Mouse (Mus musculus) left cerebral cortex, adult 9 months (tissue): ENCODE results near the gene Sap30bp.
A peak's percentile ranks its signal among the peaks of the same experiment; 100 is the strongest.

Experiments used
- DNase-seq, 2 experiments: peaks; one replicate each; pipeline ENCODE4 v3.0.0; 2022; ENCODE audit warnings: low spot score in 2 of 2

The Sap30bp gene

GRCm38 (mm10) chr11:115904956-115905790 is 27.9 kb upstream of the Sap30bp start:
- DNase-seq: peak in 1 of 2 experiments; percentile 23

DNA sequence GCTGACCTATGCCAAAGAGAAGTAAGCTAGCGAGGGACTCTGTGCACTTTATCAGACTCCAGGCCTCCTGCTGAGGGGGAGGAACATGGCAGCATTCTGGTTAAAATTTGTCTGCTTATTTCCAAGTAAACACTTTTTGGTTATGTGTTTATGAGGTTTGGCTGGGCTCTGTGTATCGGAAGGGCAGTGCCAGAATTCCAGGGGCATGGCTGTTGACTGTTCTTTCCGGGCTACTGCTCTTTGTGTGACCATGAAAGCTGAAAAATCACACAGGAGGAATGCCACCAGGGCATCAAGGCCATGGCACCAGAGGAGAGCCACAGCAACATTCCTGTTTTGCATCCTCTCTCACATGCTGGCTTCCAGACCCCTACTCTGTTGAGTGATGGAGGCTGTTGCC is 27.0 kb upstream of the Sap30bp start:
- DNase-seq: no peak

GRCm38 (mm10) chr11:115906521-115906920 is 26.6 kb upstream of the Sap30bp start:
- no peak for DNase-seq

GRCm38 (mm10) chr11:115911134-115911561 is 21.9 kb upstream of the Sap30bp start:
- DNase-seq: no peak

DNA sequence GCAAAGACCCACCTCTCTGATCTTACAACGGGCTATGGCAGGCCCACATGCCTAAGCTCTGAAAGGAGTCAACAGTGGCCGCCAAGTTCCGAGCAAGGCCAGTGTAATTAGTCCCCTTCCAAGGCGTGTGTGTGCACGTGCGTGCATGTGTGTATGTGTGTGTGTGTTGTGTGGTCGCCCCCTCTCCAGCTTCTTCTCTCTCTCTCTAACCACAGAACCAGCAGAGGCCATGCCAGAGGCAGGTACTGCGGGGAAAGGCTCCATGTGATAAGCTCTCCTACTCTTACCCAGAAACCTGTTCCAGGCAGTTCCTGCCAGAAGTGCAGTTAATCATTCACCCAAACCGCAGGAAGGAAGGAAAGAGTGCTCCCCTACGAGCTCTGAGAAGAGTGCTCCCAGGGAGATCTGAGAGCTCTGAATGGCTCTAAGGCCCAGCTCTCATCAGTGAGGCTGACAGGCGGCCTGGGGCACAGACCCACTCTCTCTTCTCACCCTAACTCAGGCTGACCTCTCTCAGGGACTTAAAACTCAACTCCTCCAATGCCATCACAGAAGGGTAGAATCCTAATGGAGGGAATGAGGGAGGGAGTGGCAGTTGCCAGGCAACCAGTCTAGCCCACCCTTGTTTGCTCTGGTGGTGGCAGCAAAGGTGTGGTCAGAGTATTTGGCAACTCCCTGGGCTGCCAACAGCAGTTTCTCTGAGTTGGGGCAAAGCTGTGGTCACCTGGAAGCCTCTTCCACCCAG is 21.3 kb upstream of the Sap30bp start, which contains the start of gene Smim6:
Gene Smim6 (plus strand): TSS at position 386 of the 745 bp plus-strand sequence.
- no peak for DNase-seq

DNA sequence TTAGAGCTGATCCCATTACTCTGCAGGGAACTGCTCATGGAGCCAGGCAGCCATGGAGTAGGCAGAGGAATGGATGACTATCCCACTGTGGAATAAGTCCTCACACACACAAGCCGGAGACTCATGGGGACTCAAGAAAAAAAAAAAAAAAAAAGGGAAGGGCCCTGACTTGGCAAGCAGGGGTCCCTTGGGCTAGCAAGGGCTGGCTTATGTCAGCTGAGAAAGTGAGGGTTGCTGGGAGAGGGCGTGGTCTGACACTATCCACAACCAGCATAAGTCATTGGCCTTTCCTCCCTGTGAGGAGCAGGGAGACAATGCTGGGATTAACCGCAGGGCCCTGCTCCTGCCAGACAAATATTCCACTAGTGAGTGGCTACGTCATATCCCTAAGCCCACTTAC is 16.5 kb upstream of the Sap30bp start:
- no peak for DNase-seq

- no peak for DNase-seq
Observed at GRCm38 (mm10) chr11:115918637-115919036, 14.4 kb upstream of the Sap30bp start.

- DNase-seq: no peak
Observed at GRCm38 (mm10) chr11:115919073-115919472, 14.0 kb upstream of the Sap30bp start.

DNA sequence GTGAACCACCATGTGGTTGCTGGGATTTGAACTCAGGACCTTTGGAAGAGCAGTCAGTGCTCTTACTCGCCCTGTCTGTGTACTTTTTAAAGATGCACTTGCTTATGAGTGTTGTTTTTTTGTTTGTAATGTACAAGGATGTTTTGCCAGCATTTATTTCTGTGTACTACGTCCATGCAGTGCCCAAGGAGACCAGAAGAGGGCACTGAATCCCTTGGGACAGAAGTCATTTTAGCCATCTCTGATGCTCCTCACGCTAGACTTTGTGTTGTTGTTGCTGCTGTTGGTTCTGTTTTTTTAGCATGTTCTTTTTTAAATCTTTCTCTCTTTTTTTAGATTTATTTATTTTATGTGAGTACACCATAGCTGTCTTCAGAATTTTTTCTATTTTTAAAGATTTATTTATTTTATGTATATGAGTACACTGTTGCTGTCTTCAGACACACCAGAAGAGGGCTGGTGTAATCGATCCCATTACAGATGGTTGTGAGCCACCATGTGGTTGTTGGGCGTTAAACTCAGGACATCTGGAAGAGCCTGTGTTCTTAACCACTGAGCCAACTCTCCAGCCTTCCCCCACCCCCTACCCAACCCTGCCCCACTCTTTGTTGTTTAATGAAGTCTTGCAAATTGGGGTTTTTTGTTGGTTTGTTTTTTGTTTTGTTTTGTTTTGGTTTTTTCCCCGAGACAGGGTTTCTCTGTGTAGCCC is 12.8 kb upstream of the Sap30bp start:
- DNase-seq: peak in 1 of 2 experiments; percentile 36

DNA sequence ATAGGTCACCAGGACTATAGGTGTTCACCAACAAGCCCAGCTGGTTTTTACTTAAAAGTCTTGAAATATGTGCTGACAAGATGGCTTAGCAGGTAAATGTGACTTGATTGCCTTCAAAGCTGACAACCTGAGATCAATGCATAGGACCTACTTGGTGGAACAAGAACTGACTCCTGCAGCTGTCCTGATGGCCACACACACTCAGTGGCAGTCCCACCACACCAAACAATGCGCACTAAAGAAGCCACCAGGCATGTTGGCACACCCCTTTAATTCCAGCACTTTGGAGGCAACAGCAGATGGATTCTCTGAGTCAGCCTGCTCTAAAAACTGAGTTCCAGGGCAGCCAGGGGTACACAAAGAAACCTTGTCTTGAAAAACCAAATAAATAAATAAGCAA is 11.1 kb upstream of the Sap30bp start:
- DNase-seq: no peak

GRCm38 (mm10) chr11:115929031-115929430 is 4.1 kb upstream of the Sap30bp start:
- no peak for DNase-seq

DNA sequence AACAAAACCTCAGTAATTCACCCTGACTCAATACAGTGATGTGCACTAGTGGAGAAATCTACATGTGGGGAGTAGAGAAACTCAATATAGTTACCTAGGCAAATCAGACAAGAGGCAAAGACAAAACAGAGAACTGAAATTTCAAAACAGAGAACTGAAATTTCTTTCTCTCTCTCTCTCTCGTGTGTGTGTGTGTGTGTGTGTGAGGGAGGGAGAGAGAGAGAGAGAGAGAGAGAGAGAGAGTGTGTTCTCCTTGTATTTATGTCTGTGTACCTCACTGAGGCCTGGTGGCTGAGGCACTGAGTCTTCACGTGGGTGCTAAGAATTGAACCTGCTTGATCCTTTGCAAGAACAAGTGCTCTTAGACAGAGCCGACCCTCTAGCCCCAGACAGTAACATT is 3.3 kb upstream of the Sap30bp start:
- DNase-seq: no peak

GRCm38 (mm10) chr11:115931235-115931634 is 1.8 kb upstream of the Sap30bp start:
- no peak for DNase-seq

DNA sequence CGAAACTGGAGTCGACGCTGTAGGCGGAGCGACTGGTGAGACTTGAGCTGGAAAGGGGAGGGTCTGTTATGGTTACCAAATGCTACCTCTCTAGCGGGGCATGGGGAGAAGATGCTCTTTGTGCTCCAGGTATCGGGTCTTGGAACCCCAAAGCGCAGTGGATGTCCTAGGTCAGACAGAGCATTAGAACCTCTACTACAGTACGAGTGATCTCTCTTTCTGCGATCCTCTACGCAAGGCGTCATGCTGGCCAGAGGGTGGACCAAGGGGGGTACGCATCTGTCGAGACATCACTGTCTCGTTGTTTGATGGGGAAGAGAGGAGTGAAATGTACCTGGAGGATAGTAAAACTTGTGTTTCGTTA is 647 bp downstream of the Sap30bp start:
- DNase-seq: no peak

- peak in 1 of 2 experiments; percentile 88 for DNase-seq
Observed at GRCm38 (mm10) chr11:115939690-115940329, 6.7 kb downstream of the Sap30bp start.

DNA sequence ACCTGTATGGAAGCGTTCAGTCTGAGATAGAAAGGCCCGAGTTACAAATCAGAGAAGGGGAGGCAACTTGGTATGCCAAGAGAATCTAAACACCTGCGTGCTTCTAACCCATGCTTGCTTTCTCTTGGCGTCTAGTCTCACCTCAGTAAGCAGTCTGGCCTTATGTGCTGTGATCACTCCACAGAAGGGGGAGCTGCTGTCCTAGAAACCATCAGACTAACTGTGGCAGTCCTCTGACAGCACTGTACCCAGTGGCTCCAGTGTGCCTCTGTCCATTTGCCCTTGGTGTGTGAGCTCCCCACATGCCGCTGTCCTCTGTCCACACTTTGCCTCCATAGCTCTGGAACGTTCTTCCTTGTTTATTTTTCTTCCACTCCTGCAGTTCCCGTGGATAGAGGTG is 8.9 kb downstream of the Sap30bp start:
- no peak for DNase-seq

- DNase-seq: no peak
Observed at GRCm38 (mm10) chr11:115945247-115945646, 12.2 kb downstream of the Sap30bp start.

- DNase-seq: no peak
Observed at GRCm38 (mm10) chr11:115946221-115946828, 13.2 kb downstream of the Sap30bp start.

DNA sequence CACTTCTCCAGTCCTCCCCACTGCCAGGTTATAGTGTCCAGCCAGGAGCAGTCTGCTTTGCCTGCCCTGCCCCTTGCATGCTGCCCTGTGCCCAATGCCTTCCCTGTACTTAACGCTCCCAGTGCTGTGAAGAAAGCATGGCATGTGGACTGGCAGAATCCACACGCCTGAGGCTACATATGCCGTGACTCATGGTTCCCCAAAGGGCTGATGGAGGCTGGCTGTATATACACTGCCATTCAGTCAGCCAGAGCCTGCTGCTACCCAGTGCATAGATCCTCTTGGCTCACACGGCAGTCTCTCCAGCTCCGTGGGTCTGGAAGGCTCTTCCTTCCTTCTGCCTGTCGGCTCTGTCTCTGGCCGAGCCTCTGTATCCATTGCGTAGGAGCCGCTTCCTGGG is 15.2 kb downstream of the Sap30bp start:
- no peak for DNase-seq

DNA sequence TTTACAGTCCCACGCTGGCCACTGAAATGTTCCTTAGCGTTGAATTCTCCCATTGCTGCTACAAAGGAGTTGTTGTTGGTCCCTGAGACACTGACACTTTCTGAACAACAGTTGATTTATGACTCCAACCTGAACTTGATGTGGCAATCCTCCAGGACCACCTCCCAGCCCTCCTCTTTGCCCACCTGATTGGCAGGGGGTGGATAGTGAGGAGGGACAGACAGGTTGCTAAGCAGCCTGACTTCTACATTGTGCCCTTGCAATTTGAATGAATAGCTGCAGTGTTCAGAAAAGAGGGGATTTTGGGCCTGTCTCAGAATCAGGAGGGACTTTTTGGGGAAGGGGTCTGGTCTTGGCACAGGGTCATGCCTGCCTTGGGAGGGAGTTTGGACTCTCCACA is 17.6 kb downstream of the Sap30bp start:
- DNase-seq: no peak

- DNase-seq: no peak
Observed at GRCm38 (mm10) chr11:115954712-115955111, 21.6 kb downstream of the Sap30bp start.
